Mouse (Mus musculus) embryonic facial prominence, embryonic 11.5 days (tissue): Measurements from ENCODE around the gene Zfhx2. TPM values are rescaled to one million over a fixed set of nuclear protein-coding genes. Genes with fewer than 3 reads are reported as not detected.
A peak's percentile ranks its signal among the peaks of the same experiment; 100 is the strongest.

ENCODE experiments used
- ATAC-seq: fragments of 200-750 bp; cut with Nextera tagmentation; replicated peaks from 2 replicates; pipeline ENCODE4 v1.8.0; 2017; ENCODE audit warnings: low read depth; ENCODE audit not compliant: insufficient number of reproducible peaks, low FRiP score, low TSS enrichment
- DNase-seq: peaks from one replicate; pipeline ENCODE4 v3.0.0-alpha.2; 2015; ENCODE audit warnings: low spot score
- H3K27ac ChIP-seq: fragments of 300-500 bp; sonication (generic); replicated peaks from 2 replicates; pipeline ENCODE4 v1.5.1; 2014; ENCODE audit warnings: mild to moderate bottlenecking, low read depth, low read length, control low read depth
- H3K27me3 ChIP-seq: fragments of 300-500 bp; sonication (generic); 2 replicates; pipeline ENCODE4 v1.6.1; 2014; ENCODE audit warnings: mild to moderate bottlenecking, low read length, moderate library complexity, mixed read lengths; ENCODE audit not compliant: control insufficient read depth, insufficient read depth
- H3K36me3 ChIP-seq: fragments of 300-500 bp; sonication (generic); replicated peaks from 2 replicates; pipeline ENCODE4 v1.6.1; 2014; ENCODE audit warnings: low read depth, mild to moderate bottlenecking, low read length, moderate library complexity, mixed read lengths; ENCODE audit not compliant: control insufficient read depth, insufficient read depth
- H3K4me1 ChIP-seq: fragments of 300-500 bp; sonication (generic); 2 replicates; pipeline ENCODE4 v1.6.1; 2014; ENCODE audit warnings: low read length, mixed read lengths; ENCODE audit not compliant: control insufficient read depth, insufficient read depth
- H3K4me2 ChIP-seq: fragments of 300-500 bp; sonication (generic); 2 replicates; pipeline ENCODE4 v1.6.1; 2014; ENCODE audit warnings: low read depth, mild to moderate bottlenecking, control low read depth, low read length, moderate library complexity
- H3K4me3 ChIP-seq: fragments of 300-500 bp; sonication (generic); 2 replicates; pipeline ENCODE4 v1.5.1; 2014; ENCODE audit warnings: low read depth, low read length, control low read depth
- H3K9ac ChIP-seq: fragments of 300-500 bp; sonication (generic); replicated peaks from 2 replicates; pipeline ENCODE4 v1.6.1; 2014; ENCODE audit warnings: mild to moderate bottlenecking, control low read depth, low read length
- H3K9me3 ChIP-seq: fragments of 300-500 bp; sonication (generic); replicated peaks from 2 replicates; pipeline ENCODE4 v1.6.1; 2016; ENCODE audit warnings: mild to moderate bottlenecking, low read length, inconsistent platforms, mixed read lengths; ENCODE audit not compliant: control insufficient read depth
- WGBS: fragments of 180-500 bp; shearing (Covaris S2); extraction: QIAGEN DNeasy Blood & Tissue Kit; methylation state at CpG from one replicate; pipeline ENCODE4 v1.1.7; 2014; 5-methylcytosine and 5-hydroxymethylcytosine counted together
- polyA plus RNA-seq: library from polyadenylated mRNA; unstranded; fragments of >200 nt; fragmentation: Nextera tagmentation; extraction: Ambion mirVana; gene quantifications from 2 replicates; pipeline ENCODE4 v1.2.1, GENCODE M21; 2014

Zfhx2 gene
- polyA plus RNA-seq, 1 experiment from 2014 or later, result 4.5 TPM

- Histone ChIP-seq H3K36me3 (no peaks in the 10 kb centered on the region), H3K9me3 (no peaks in the 10 kb centered on the region), H3K27me3 (no peaks in the 10 kb centered on the region), H3K4me1 (peaks cover 4% of the 10 kb centered on the region; the same call in 1 of the 2 replicates), H3K4me2 (no peak overlapping the region), H3K9ac (no peak overlapping the region), H3K27ac (no peak overlapping the region), H3K4me3 (no peak overlapping the region)
- DNase-seq, result no peak
- no peak for ATAC-seq
- 82% methylated on average over 15 of the region's 15 CpGs for WGBS
Measured at GRCm38 (mm10) chr14:55102253-55102785, 10.2 kb upstream of the Zfhx2 start.

DNA sequence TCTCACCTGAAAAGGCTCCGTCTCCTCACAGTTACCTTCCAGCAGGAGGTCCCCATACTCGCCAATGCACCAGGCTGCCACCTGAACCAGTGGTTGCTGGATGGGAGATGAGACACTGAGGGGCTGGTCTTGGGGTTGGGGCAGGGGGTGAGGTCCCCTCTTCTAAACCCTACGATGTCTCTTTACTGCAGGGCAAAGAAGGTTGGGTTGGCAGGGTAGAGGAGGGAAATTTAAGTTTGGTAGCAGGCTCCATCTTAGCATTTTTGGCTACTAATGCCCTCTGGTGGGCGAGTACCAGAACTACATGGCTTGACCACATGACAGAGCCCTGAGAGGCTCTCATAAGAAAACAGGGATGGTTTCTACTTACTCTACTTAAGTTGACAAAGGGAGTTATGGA lies 9.5 kb upstream of the Zfhx2 start:
- peaks cover 4% of the 10 kb centered on the region; the same call in 1 of the 2 replicates for H3K4me1 ChIP-seq
- H3K27ac ChIP-seq, result no peak overlapping the region
- no peaks in the 10 kb centered on the region for H3K27me3 ChIP-seq
- ATAC-seq (no peak), DNase-seq (peak; percentile 70)
- H3K9ac ChIP-seq, result no peak overlapping the region
- 56% methylated on average over 4 of the region's 4 CpGs for WGBS
- H3K9me3 ChIP-seq, result no peaks in the 10 kb centered on the region
- H3K36me3 ChIP-seq, result no peaks in the 10 kb centered on the region
- no peak overlapping the region for H3K4me2 ChIP-seq
- H3K4me3 ChIP-seq, result no peak overlapping the region

- DNase-seq, result peak; percentile 62
- 67% methylated on average over 4 of the region's 4 CpGs for WGBS
- Histone ChIP-seq H3K4me2 (no peak overlapping the region), H3K27ac (no peak overlapping the region), H3K36me3 (no peaks in the 10 kb centered on the region), H3K9ac (no peak overlapping the region), H3K4me3 (no peak overlapping the region), H3K9me3 (no peaks in the 10 kb centered on the region), H3K4me1 (no peaks in the 10 kb centered on the region), H3K27me3 (no peaks in the 10 kb centered on the region)
- ATAC-seq, result no peak
Measured at GRCm38 (mm10) chr14:55098067-55098466, 5.9 kb upstream of the Zfhx2 start.

GRCm38 (mm10) chr14:55097646-55098045 lies 5.5 kb upstream of the Zfhx2 start:
- H3K4me2 ChIP-seq, result no peak overlapping the region
- H3K27ac ChIP-seq, result no peak overlapping the region
- 64% methylated on average over 10 of the region's 10 CpGs for WGBS
- DNase-seq (no peak), ATAC-seq (no peak)
- H3K27me3 ChIP-seq, result no peaks in the 10 kb centered on the region
- H3K4me1 ChIP-seq, result no peaks in the 10 kb centered on the region
- no peaks in the 10 kb centered on the region for H3K9me3 ChIP-seq
- H3K9ac ChIP-seq, result no peak overlapping the region
- no peak overlapping the region for H3K4me3 ChIP-seq
- no peaks in the 10 kb centered on the region for H3K36me3 ChIP-seq

DNA sequence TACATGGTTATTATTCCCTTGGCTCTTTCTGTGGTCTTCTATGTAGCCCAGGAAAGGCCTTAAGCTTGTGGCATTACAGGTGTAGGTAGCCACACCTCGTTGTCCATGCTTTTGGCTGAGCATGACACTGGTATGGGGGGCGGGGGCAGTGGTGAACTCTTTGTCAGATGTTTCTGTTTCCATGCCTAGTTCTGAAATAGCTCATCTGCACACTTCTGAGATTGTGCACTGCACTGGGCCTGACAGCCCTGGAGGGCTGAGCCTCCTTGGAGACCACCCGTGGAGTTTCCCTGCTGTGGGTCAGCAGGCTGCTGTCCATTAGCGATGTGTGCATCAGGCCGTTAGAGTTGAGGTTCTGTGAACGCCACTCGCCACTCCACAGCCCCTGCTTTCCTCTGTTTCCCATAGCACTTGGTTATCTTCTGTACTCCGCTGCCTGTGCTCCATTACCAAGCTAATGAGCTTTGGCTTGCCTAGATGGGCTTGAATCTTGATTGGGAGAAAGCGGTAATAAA lies 4.5 kb upstream of the Zfhx2 start:
- Histone ChIP-seq H3K4me1 (no peaks in the 10 kb centered on the region), H3K9ac (peak overlapping the region; percentile 28), H3K27ac (no peak overlapping the region), H3K4me3 (no peak overlapping the region), H3K4me2 (no peak overlapping the region), H3K9me3 (no peaks in the 10 kb centered on the region), H3K27me3 (no peaks in the 10 kb centered on the region), H3K36me3 (no peaks in the 10 kb centered on the region)
- no peak for DNase-seq
- WGBS, result 55% methylated on average over 9 of the region's 9 CpGs
- ATAC-seq, result no peak

DNA sequence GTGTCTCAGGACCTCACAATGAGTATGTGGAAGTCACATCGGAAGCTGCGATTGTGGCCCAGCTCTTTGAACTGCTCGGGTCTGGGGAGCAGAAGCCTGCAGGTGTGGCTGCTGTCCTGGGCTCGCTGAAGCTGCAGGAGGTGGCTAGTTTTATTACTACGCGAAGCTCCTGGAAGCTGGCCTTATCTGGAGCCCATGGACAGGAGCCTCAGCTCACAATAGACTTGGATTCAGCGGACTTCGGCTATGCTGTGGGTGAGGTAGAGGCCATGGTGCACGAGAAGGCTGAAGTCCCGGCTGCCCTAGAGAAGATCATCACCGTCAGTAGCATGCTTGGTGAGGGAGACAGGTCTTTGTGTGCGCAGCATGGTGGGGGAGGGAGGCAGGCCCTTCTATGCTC lies 3.5 kb upstream of the Zfhx2 start:
- ATAC-seq (no peak), DNase-seq (no peak)
- Histone ChIP-seq H3K4me2 (peak overlapping the region; percentile 61; the same call in 1 of the 2 replicates), H3K4me1 (0 out of 2 replicates have a peak, but pooled peaks cover 2% of the 10 kb centered on the region), H3K36me3 (no peaks in the 10 kb centered on the region), H3K27ac (no peak overlapping the region), H3K9me3 (no peaks in the 10 kb centered on the region), H3K9ac (no peak overlapping the region; the same call in 1 of the 2 replicates), H3K4me3 (peak overlapping the region; percentile 63; the same call in 1 of the 2 replicates), H3K27me3 (no peaks in the 10 kb centered on the region)
- 77% methylated on average over 12 of the region's 12 CpGs for WGBS

DNA sequence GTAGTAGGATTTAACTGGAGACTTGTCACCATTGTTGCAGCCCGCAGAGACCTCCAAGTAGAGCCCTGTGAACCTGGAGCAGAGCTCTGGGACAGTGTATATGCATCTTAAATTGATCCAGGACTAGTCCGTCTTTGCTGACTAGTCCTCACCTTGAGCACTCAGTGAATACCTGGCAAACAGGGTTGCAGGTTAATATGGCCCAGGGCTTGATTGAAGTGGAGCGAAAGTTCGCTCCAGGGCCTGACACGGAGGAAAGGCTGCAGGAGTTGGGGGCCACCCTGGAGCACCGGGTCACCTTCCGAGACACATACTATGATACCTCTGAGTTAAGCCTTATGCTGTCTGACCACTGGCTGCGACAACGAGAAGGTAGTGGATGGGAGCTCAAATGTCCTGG lies 3.1 kb upstream of the Zfhx2 start:
- Histone ChIP-seq H3K4me2 (peak overlapping the region; percentile 61), H3K4me3 (peak overlapping the region; percentile 63), H3K9ac (peak overlapping the region; percentile 80), H3K36me3 (no peaks in the 10 kb centered on the region), H3K9me3 (no peaks in the 10 kb centered on the region), H3K4me1 (0 out of 2 replicates have a peak, but pooled peaks cover 2% of the 10 kb centered on the region), H3K27ac (no peak overlapping the region), H3K27me3 (no peaks in the 10 kb centered on the region)
- ATAC-seq (no peak), DNase-seq (no peak)
- 60% methylated on average over 9 of the region's 9 CpGs for WGBS

DNA sequence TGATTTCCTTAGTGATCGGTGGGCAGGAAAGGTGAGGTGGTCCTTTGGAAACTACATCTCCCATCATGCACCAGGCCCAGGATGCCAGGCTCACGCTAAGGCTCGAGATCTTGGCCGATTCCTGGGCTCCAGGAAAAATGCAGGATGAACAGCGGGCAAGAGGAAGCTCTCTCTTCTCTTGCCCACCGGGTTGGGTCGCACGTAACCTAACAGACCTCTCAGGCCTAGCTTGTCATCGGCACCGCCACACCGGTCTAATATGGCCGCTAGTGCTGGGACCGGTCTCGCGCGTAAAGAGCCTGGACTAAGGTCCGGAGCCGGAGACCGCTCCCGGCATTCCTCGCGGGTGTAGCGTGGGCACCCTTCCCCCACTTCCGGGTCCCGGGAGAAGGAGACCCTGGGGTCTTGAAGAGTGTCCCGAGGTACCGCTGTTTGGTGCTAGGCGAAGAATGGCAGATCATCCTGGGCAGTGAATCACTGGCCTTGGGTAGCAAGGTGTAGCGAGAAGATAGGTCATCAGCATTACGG lies 2.6 kb upstream of the Zfhx2 start, which contains the start of gene Thtpa:
TSS of gene Thtpa (plus strand) at position 81 of the 528 bp plus-strand sequence.
- Histone ChIP-seq H3K27ac (0 out of 2 replicates have a peak within 1 kb of the TSS, but pooled peaks have one; percentile 31), H3K27me3 (no peaks in the 10 kb centered on the region), H3K4me2 (peak within 1 kb of the TSS; percentile 61), H3K9me3 (no peaks in the 10 kb centered on the region), H3K4me3 (peak within 1 kb of the TSS; percentile 63), H3K4me1 (0 out of 2 replicates have a peak, but pooled peaks cover 2% of the 10 kb centered on the region), H3K9ac (peak within 1 kb of the TSS; percentile 80), H3K36me3 (no peaks in the 10 kb centered on the region)
- ATAC-seq (peak; percentile 42), DNase-seq (peak; percentile 87)
- under 1% methylated on average over 30 of the region's 30 CpGs for WGBS
